Mouse (Mus musculus) erythroblast, embryonic 14.5 days (primary cell): ENCODE measurements around the gene Aida.

ENCODE experiments used
- GATA1 ChIP-seq: IDR thresholded peaks from 2 replicates; pipeline ENCODE4 v1.6.1; 2012; ENCODE audit warnings: low read length, inconsistent platforms, mixed read lengths
- TAL1 ChIP-seq: IDR thresholded peaks from 3 replicates; pipeline ENCODE4 v1.6.1; 2012; ENCODE audit warnings: low read length, inconsistent platforms, mixed read lengths

DNA sequence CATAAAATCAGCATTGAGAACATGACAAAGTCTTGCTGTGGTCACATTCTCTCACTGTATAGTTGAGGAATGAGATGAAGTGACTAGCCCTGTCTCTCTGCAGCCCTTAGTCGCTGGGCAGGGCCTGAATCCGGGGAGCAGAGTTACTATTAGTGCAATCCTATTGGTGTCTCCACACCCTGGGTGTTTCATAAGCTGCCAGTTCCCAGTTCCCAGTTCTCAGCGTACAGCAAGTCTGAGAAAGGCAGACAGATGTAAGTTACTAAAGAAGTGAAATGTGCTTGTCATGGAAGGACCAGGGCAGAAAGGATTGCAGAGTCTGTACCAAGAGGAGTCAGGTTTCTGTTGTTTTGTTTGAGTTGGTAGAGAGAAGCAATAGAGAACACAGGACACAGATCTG is 11.2 kb downstream of the Aida start:
- no peak for TF ChIP-seq GATA1
- no peak for TF ChIP-seq TAL1
